Mouse (Mus musculus) heart, embryonic 15.5 days (tissue): ENCODE results near the gene Cfl1. TPM values are rescaled to one million over a fixed set of nuclear protein-coding genes. Genes with fewer than 3 reads are reported as not detected.
A peak's percentile ranks its signal among the peaks of the same experiment; 100 is the strongest.
"Not testable (repeated sequence)": the region's sequence is repeated elsewhere in the genome, so short reads cannot be mapped to it uniquely, and the experiment has no call there.

Source experiments
- ATAC-seq: fragments of 200-750 bp; cut with Nextera tagmentation; replicated peaks from 2 replicates; pipeline ENCODE4 v1.8.0; 2017; ENCODE audit warnings: low read depth, moderate TSS enrichment; ENCODE audit not compliant: insufficient number of reproducible peaks, insufficient read depth, low FRiP score
- H3K27ac ChIP-seq: fragments of 300-500 bp; sonication (generic); 2 replicates; pipeline ENCODE4 v1.5.1; 2015; ENCODE audit warnings: mild to moderate bottlenecking, inconsistent platforms
- H3K27me3 ChIP-seq: fragments of 300-500 bp; sonication (generic); 2 replicates; pipeline ENCODE4 v1.6.1; 2015; ENCODE audit warnings: inconsistent platforms
- H3K36me3 ChIP-seq: fragments of 300-500 bp; sonication (generic); 2 replicates; pipeline ENCODE4 v1.6.1; 2015; ENCODE audit warnings: mild to moderate bottlenecking, inconsistent platforms
- H3K4me1 ChIP-seq: fragments of 300-500 bp; sonication (generic); replicated peaks from 2 replicates; pipeline ENCODE4 v1.6.1; 2015; ENCODE audit warnings: inconsistent platforms
- H3K4me2 ChIP-seq: fragments of 300-500 bp; sonication (generic); 2 replicates; pipeline ENCODE4 v1.6.1; 2015; ENCODE audit warnings: inconsistent platforms, mild to moderate bottlenecking, moderate library complexity
- H3K4me3 ChIP-seq: fragments of 300-500 bp; sonication (generic); 2 replicates; pipeline ENCODE4 v1.5.1; 2015; ENCODE audit warnings: mild to moderate bottlenecking, inconsistent platforms
- H3K9ac ChIP-seq: fragments of 300-500 bp; sonication (generic); 2 replicates; pipeline ENCODE4 v1.6.1; 2015; ENCODE audit warnings: mild to moderate bottlenecking, inconsistent platforms
- H3K9me3 ChIP-seq: fragments of 300-500 bp; sonication (generic); replicated peaks from 2 replicates; pipeline ENCODE4 v1.6.1; 2016; ENCODE audit warnings: inconsistent platforms
- WGBS: fragments of 180-500 bp; shearing (Covaris S2); methylation state at CpG from one replicate; pipeline ENCODE4 v1.1.7; 2015; ENCODE audit warnings: mixed read lengths; 5-methylcytosine and 5-hydroxymethylcytosine counted together
- polyA plus RNA-seq: library from polyadenylated mRNA; unstranded; fragments of >200 nt; fragmentation: Nextera tagmentation; extraction: Ambion mirVana; gene quantifications from 2 replicates; pipeline ENCODE4 v1.2.1, GENCODE M21; 2015

Cfl1 gene
- polyA plus RNA-seq, 1 experiment from 2014 or later, result 1,578 TPM

DNA sequence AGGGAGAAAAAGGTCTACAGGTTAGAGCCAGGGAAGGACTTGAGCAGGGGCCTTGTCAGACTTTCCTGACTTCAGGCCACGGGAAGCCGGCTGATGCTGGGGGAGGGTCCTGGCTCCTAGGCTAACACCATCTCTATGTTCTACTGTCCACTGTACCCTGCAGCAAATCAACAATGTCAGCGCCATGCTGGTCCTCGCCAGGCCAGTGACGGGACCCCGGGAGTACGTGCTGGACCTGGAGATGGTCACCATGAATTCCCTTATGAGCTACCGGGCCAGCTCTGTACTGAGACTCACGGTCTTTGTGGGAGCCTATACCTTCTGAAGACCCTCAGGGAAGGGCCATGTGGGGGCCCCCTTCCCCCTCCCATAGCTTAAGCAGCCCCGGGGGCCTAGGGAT is 8.9 kb upstream of the Cfl1 start:
- WGBS, result 89% methylated on average over 10 of the region's 10 CpGs
- Histone ChIP-seq H3K4me2 (no peak overlapping the region), H3K9ac (no peak overlapping the region), H3K27ac (no peak overlapping the region), H3K9me3 (no peaks in the 10 kb centered on the region), H3K27me3 (no peaks in the 10 kb centered on the region), H3K36me3 (peaks cover 59% of the 10 kb centered on the region), H3K4me1 (peaks cover 6% of the 10 kb centered on the region), H3K4me3 (no peak overlapping the region)
- ATAC-seq, result no peak

DNA sequence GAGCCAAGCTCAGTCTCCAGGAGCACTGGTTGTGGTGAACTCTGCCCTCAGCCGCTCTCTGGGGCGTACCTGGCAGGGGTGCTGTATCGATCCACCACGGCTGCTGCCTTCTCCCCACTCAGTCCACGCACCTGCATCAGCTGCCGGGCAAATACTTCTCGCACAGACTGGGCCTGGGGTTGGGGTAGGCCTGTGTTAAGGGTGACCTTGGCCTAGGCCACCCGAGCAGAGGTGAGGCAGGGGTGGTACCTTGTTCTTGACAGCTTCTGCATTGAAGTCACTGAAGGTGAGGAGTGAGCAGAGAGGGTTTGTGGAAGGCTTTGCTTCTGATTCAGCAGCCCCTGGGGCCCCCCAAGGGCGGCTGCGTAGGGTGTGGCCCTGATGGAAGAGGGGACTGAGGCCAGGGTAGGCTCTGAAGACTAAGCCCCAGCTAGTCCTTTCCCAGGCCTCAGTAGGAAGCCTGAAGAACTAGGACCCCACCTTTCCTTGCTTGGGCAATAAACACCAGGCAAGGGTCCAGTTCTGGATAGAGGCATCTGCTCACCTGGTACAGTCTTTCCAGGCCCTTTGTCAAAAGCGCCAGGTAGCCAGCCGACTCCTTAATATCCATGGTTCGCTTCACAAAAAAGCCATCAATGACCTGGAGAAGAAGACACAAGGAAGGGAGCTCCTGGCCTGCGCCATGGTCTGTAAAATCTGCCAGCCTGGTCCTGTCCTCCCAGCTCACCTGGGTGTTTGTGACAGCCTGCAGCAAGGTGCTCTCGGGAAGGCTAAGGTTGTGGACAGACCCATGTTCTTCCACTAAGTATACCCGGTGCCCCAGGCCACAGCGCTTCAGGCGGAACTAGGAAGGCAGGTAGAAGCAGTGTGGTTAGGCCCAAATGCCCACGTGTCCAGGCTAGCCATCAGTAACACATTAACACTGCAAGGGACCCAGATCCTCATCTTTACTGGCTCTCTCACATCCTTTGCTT is 6.6 kb upstream of the Cfl1 start:
- no peak overlapping the region for H3K4me3 ChIP-seq
- peaks cover 22% of the 10 kb centered on the region for H3K4me1 ChIP-seq
- H3K9me3 ChIP-seq, result no peaks in the 10 kb centered on the region
- no peak overlapping the region for H3K27ac ChIP-seq
- H3K9ac ChIP-seq, result no peak overlapping the region
- ATAC-seq, result no peak
- 92% methylated on average over 19 of the region's 19 CpGs for WGBS
- peaks cover 58% of the 10 kb centered on the region for H3K36me3 ChIP-seq
- no peak overlapping the region for H3K4me2 ChIP-seq
- no peaks in the 10 kb centered on the region for H3K27me3 ChIP-seq

DNA sequence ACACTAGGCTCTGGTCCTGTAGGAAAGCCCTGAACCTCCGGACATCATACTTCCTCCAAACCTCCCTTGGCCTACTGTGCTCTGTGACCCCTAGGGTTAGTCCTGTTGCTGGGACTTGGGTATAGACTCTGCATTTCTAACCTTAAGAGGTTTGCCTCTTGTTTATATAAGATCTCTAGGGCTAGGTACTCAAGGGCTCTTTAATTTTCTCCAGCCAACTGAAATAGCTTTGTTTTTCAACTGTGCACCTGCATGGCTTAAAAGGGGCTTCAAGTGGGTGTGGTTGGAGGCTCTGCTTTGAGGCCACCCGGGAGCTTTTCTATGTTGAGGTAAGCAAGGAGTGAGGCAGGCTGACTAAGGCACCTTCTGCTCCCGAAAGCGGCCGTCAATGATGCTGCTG is 5.8 kb upstream of the Cfl1 start:
- Histone ChIP-seq H3K9ac (no peak overlapping the region), H3K4me1 (peaks cover 23% of the 10 kb centered on the region), H3K4me2 (no peak overlapping the region), H3K9me3 (no peaks in the 10 kb centered on the region), H3K4me3 (no peak overlapping the region), H3K27me3 (no peaks in the 10 kb centered on the region), H3K27ac (no peak overlapping the region), H3K36me3 (peaks cover 51% of the 10 kb centered on the region)
- whole genome bisulfite sequencing, result 88% methylated on average over 5 of the region's 5 CpGs
- no peak for ATAC-seq

DNA sequence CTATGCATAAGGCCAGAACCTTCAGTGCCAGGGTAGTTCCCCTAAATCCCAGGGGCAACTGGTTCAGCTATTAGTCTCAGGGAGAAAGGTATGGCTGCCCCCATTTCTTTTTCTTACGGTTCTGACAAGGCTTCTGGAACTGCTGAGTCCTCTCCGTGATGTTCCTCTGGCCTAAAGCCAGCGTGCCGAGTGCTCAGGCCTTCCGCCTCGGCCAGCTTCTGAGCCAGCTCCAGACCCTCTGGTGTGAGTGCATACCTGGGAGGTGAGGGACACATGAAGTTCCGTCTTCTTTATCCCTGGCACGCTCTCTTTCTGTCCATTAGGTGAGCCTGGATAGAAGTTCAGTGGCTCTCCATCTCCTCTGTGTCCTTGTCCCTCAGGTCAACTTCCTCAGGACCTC is 4.9 kb upstream of the Cfl1 start:
- no peaks in the 10 kb centered on the region for H3K9me3 ChIP-seq
- no peak overlapping the region for H3K27ac ChIP-seq
- peaks cover 28% of the 10 kb centered on the region for H3K4me1 ChIP-seq
- ATAC-seq, result no peak
- no peaks in the 10 kb centered on the region for H3K27me3 ChIP-seq
- 85% methylated on average over 8 of the region's 8 CpGs for WGBS
- no peak overlapping the region for H3K4me3 ChIP-seq
- H3K9ac ChIP-seq, result no peak overlapping the region
- peaks cover 44% of the 10 kb centered on the region for H3K36me3 ChIP-seq
- H3K4me2 ChIP-seq, result no peak overlapping the region

DNA sequence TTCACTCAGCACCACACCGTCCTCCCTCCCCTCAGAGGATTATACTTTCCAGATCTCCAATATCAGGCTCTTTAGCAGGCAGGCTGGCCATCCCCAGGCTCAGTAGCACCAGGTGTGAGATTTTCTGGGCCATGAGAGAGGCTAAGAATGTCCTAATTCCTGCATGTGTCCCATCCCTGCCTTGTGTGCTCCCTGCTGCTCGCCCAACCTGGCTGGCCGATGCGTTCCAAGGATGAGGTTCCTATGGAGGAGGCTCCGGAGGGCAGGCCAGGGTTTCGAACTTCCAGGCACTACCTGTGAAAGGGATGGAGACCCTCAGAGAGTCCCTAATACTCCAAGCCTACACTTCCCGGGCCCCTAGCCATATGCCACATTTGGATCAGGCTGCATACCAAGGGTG is 4.4 kb upstream of the Cfl1 start:
- no peak overlapping the region for H3K4me3 ChIP-seq
- WGBS, result 92% methylated on average over 7 of the region's 7 CpGs
- no peak for ATAC-seq
- no peak overlapping the region for H3K4me2 ChIP-seq
- H3K27me3 ChIP-seq, result no peaks in the 10 kb centered on the region
- no peak overlapping the region for H3K27ac ChIP-seq
- H3K36me3 ChIP-seq, result peaks cover 44% of the 10 kb centered on the region
- H3K9me3 ChIP-seq, result no peaks in the 10 kb centered on the region
- peaks cover 28% of the 10 kb centered on the region for H3K4me1 ChIP-seq
- H3K9ac ChIP-seq, result no peak overlapping the region

DNA sequence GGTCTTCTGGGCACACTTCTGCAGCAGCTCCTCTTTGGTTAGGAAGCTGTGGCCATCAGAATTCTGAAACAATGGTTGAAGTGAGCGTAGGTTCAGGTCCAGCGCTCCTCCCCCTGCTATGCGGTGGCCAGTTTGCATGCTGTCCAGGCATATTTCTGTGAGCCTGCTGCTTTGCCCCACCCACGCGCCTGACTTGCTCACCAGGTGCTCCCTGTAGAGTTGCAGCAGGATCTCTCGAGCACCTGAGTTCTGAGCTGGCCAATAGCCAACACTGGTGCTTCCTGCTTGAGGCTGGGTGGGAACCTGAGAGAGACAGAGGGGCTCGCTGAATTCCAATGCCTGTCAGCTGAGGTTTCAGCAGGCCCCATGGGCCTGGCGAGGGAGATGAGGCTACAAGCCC is 4.0 kb upstream of the Cfl1 start:
- ATAC-seq, result no peak
- Histone ChIP-seq H3K9ac (peak overlapping the region; percentile 4; the same call in 1 of the 2 replicates), H3K9me3 (no peaks in the 10 kb centered on the region), H3K27ac (no peak overlapping the region), H3K4me2 (no peak overlapping the region), H3K4me3 (no peak overlapping the region), H3K4me1 (peaks cover 28% of the 10 kb centered on the region), H3K27me3 (no peaks in the 10 kb centered on the region), H3K36me3 (peaks cover 43% of the 10 kb centered on the region)
- 78% methylated on average over 8 of the region's 8 CpGs for WGBS

DNA sequence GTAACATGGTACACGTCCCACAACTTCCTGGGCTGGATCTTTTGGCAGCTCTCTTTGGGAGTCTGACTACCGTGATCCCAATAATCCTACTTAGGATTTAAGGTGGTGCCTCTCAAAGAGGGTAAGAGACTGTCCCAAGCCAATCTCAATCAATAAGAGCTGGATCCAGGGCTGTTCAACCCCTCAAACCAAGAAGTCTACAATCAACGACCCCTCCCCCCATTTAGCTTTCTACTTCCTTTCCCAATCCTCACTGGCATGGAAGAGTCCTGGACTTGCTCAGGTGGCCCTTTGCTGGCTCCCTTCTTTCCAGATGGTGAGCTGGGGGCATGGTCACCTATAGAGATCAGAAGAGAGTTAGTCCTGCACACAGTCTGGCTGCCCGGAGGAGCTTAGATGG is 3.5 kb upstream of the Cfl1 start:
- WGBS, result 77% methylated on average over 4 of the region's 4 CpGs
- peak overlapping the region; percentile 65; the same call in 1 of the 2 replicates for H3K4me3 ChIP-seq
- no peaks in the 10 kb centered on the region for H3K9me3 ChIP-seq
- H3K4me2 ChIP-seq, result peak overlapping the region; percentile 86; the same call in 1 of the 2 replicates
- 0 out of 2 replicates have a peak overlapping the region, but pooled peaks have one; percentile 4 for H3K9ac ChIP-seq
- no peak overlapping the region for H3K27ac ChIP-seq
- peaks cover 38% of the 10 kb centered on the region for H3K36me3 ChIP-seq
- ATAC-seq, result no peak
- no peaks in the 10 kb centered on the region for H3K27me3 ChIP-seq
- peaks cover 29% of the 10 kb centered on the region for H3K4me1 ChIP-seq

DNA sequence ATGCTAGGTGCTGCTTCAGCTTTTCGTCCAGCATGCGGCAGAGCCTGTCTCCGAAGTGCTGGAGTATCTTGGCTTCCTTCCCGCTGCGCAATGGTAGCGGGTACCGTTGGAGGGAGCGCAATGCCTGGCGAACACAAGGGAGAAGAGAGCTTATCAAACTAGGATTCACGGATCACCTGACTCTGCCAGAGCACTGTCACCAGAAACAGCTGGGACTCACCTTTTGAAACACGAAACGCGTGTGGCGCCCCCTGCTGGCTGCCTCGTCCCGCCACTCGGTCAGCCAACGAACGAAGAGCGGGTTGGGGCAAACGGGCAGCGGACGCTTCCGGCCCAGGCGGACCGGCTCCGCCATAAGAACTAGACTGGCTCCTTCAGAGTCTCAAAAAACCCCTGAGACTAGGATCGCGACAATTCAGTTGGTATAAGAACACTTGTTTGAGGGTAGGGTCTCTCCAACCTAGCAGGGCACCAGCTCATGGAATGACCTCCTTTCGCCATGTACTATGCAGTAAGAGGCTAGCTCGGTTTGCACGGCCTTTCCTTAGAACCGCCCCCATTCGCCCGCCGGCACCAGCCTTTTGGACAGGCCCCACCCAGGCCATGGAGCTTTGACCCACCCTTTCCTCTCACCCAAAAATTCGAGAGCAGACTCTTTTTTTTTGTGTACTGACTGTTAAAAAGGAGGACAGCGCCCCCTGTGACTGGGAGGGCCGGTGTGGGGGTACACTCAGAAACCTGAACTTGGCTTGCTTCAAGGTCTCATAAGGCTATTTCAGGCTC is 2.3 kb upstream of the Cfl1 start, which contains the start of gene Mus81:
Mus81 (minus strand) TSS at position 635 of the 783 bp plus-strand sequence.
- ATAC-seq, result peak; percentile 73
- peaks cover 33% of the 10 kb centered on the region for H3K36me3 ChIP-seq
- no peaks in the 10 kb centered on the region for H3K27me3 ChIP-seq
- peak within 1 kb of the TSS; percentile 86 for H3K4me2 ChIP-seq
- H3K4me3 ChIP-seq, result peak within 1 kb of the TSS; percentile 65
- H3K9me3 ChIP-seq, result no peaks in the 10 kb centered on the region
- under 1% methylated on average over 39 of the region's 39 CpGs for WGBS
- H3K4me1 ChIP-seq, result peaks cover 41% of the 10 kb centered on the region
- peak within 1 kb of the TSS; percentile 72 for H3K9ac ChIP-seq
- peak within 1 kb of the TSS; percentile 100 for H3K27ac ChIP-seq

DNA sequence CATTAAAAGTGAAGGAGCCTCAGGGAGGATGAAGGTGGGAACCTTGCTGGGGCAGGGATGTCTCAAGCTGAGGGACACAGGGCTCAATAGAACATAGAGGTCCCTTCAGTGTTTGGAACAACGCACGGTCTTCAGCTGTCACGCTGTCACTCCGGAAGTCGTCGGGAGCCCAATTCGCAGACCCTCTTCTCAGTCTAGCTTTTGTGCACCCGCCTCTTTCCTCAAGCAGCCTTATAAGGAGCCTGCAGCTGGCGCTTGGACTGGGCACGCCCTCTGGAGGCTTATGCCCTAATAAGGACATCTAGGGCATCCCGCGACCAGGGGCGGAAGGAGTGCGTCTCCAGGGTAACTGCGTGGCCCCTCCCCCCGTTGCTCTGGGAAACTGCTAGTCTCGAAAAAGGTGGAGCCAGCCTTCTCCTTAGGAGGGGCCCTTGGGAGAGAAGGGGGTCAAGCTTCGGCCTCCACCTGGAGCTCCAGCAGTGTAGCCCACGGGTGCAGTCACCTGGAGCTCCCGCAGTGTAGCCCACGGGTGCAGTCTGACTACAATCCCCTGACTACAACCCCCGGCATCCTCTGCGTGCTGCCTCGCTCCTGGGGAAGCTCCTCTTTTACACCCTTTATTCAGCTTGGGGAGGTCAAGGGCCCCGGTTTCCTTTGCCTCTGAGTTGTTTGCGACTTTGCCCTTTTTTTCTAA is 1.2 kb upstream of the Cfl1 start:
- Histone ChIP-seq H3K9ac (peak overlapping the region; percentile 62), H3K36me3 (peaks cover 36% of the 10 kb centered on the region), H3K27me3 (no peaks in the 10 kb centered on the region), H3K9me3 (no peaks in the 10 kb centered on the region), H3K27ac (peak overlapping the region; percentile 100), H3K4me3 (peak overlapping the region; percentile 65), H3K4me1 (peaks cover 45% of the 10 kb centered on the region), H3K4me2 (peak overlapping the region; percentile 86)
- WGBS, result under 1% methylated on average over 26 of the region's 26 CpGs
- peak; percentile 81 for ATAC-seq

DNA sequence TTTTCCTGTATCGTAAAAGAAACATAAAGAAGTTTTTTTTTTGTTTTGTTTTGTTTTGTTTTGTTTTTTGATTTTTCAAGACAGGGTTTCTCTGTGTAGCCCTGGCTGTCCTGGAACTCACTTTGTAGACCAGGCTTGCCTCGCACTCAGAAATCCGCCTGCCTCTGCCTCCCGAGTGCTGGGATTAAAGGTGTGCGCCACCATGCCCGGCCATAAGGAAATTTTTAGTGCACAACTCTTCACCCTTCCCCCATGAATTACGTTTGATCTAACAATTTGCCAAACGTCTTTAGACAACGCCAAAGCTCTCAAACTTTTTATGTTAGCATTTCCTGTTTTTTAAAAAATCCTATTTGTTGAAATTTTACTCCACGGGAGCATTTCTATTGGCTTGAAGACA is 534 bp upstream of the Cfl1 start:
- ATAC-seq, H3K9ac ChIP-seq, H3K27me3 ChIP-seq, H3K9me3 ChIP-seq: not testable (repeated sequence)
- H3K4me1 ChIP-seq, result peaks cover 48% of the 10 kb centered on the region
- H3K27ac ChIP-seq, result peak overlapping the region; percentile 100
- peaks cover 37% of the 10 kb centered on the region for H3K36me3 ChIP-seq
- H3K4me2 ChIP-seq, result peak overlapping the region; percentile 86
- peak overlapping the region; percentile 96 for H3K4me3 ChIP-seq
- 40% methylated on average over 10 of the region's 10 CpGs for WGBS
